Mouse (Mus musculus) cerebellum, adult 2 months (tissue): ENCODE results near the gene Ebp. TPM values are rescaled to one million over a fixed set of nuclear protein-coding genes. Genes with fewer than 3 reads are reported as not detected.

Experiments used
- DNase-seq, 2 experiments: peaks; one replicate each; pipeline ENCODE4 v3.0.0; 2021
- H3K27ac ChIP-seq: fragments of 200-500 bp; 2 replicates; pipeline ENCODE4 v1.5.1; 2012; ENCODE audit warnings: low read length, control low read depth, inconsistent platforms; ENCODE audit not compliant: insufficient read depth
- H3K27me3 ChIP-seq: fragments of 200-500 bp; 2 replicates; pipeline ENCODE4 v1.6.1; 2012; ENCODE audit warnings: inconsistent platforms, mild to moderate bottlenecking, low read length, moderate library complexity; ENCODE audit not compliant: control insufficient read depth, insufficient read depth
- H3K4me1 ChIP-seq: fragments of 200-500 bp; 2 replicates; pipeline ENCODE4 v1.6.1; 2011; ENCODE audit warnings: low read length; ENCODE audit not compliant: control insufficient read depth, insufficient read depth
- H3K4me3 ChIP-seq: fragments of 200-500 bp; replicated peaks from 2 replicates; pipeline ENCODE3; 2011; ENCODE audit warnings: mild to moderate bottlenecking, low read depth, low read length, control low read depth; ENCODE audit not compliant: insufficient read depth
- CTCF ChIP-seq: fragments of 200-500 bp; IDR thresholded peaks from 2 replicates; pipeline ENCODE4 v1.5.1; 2011; ENCODE audit warnings: low read depth, mild to moderate bottlenecking, control low read depth, low read length, moderate library complexity, borderline replicate concordance; ENCODE audit not compliant: insufficient read depth
- POLR2A ChIP-seq: fragments of 200-500 bp; IDR thresholded peaks from 2 replicates; pipeline ENCODE4 v1.6.1; 2011; ENCODE audit warnings: low read length, control low read depth, borderline replicate concordance; ENCODE audit not compliant: insufficient read depth
- WGBS: fragments of 180-500 bp; shearing (Covaris S2); methylation state at CpG from one replicate; pipeline ENCODE4 v1.1.7; 2018; 5-methylcytosine and 5-hydroxymethylcytosine counted together
- polyA plus RNA-seq: library from polyadenylated mRNA; depleted of rRNA; stranded (reverse); fragments of >200 nt; gene quantifications from 2 replicates; pipeline ENCODE4 v1.2.3, GENCODE M21; 2012

Ebp gene
- polyA plus RNA-seq, 1 experiment, result 59.9 TPM

GRCm38 (mm10) chrX:8206015-8206693 lies 12.8 kb upstream of the Ebp start, which contains the start of gene Porcn:
Gene Porcn, minus strand, starts transcription at chrX:8206525.
- Histone ChIP-seq H3K27me3 (no peaks in the 10 kb centered on the region), H3K4me1 (peaks cover 30% of the 10 kb centered on the region), H3K27ac (peak within 1 kb of the TSS; percentile 97), H3K4me3 (peak within 1 kb of the TSS; percentile 70)
- peak; percentile 69; the same call in 1 of the 2 replicates for TF ChIP-seq POLR2A
- TF ChIP-seq CTCF, result no peak
- WGBS, result 9% methylated on average over 38 of the region's 46 CpGs
- peak; percentile 91 to 95 for DNase-seq

- 9% methylated on average over 7 of the region's 7 CpGs for WGBS
These were observed 12.2 kb upstream of the Ebp start for GRCm38 (mm10) chrX:8205551-8205950.

GRCm38 (mm10) chrX:8205088-8205487 lies 11.8 kb upstream of the Ebp start:
- H3K27ac ChIP-seq, result peak overlapping the region; percentile 97
- no peak for TF ChIP-seq CTCF
- TF ChIP-seq POLR2A, result no peak
- WGBS, result 14% methylated on average over 4 of the region's 4 CpGs
- H3K4me1 ChIP-seq, result peaks cover 34% of the 10 kb centered on the region
- H3K27me3 ChIP-seq, result no peaks in the 10 kb centered on the region
- H3K4me3 ChIP-seq, result peak overlapping the region; percentile 59
- DNase-seq, result no peak

More at GRCm38 (mm10) chrX:8205551-8205950, 12.2 kb upstream of the Ebp start:
- Histone ChIP-seq H3K4me3 (peak overlapping the region; percentile 70), H3K27ac (peak overlapping the region; percentile 97), H3K27me3 (no peaks in the 10 kb centered on the region), H3K4me1 (peaks cover 31% of the 10 kb centered on the region)
- peak; percentile 90 to 97 for DNase-seq
- TF ChIP-seq CTCF, result no peak
- no peak for TF ChIP-seq POLR2A

GRCm38 (mm10) chrX:8204076-8204475 lies 10.8 kb upstream of the Ebp start:
- WGBS, result 30% methylated on average over 10 of the region's 10 CpGs
- DNase-seq, result peak in 1 of 2 experiments; percentile 32
- Histone ChIP-seq H3K4me3 (peak overlapping the region; percentile 43), H3K4me1 (peaks cover 39% of the 10 kb centered on the region), H3K27me3 (no peaks in the 10 kb centered on the region), H3K27ac (peak overlapping the region; percentile 97)
- TF ChIP-seq POLR2A (no peak), CTCF (no peak)

GRCm38 (mm10) chrX:8203105-8203504 lies 9.8 kb upstream of the Ebp start:
- Histone ChIP-seq H3K4me1 (peaks cover 41% of the 10 kb centered on the region), H3K4me3 (peak overlapping the region; percentile 42), H3K27ac (peak overlapping the region; percentile 97), H3K27me3 (no peaks in the 10 kb centered on the region)
- TF ChIP-seq CTCF, result no peak
- TF ChIP-seq POLR2A, result no peak
- 36% methylated on average over 14 of the region's 14 CpGs for WGBS
- peak in 1 of 2 experiments; percentile 44 for DNase-seq

GRCm38 (mm10) chrX:8192640-8193418 lies 483 bp downstream of the Ebp start:
- Histone ChIP-seq H3K4me1 (peaks cover 3% of the 10 kb centered on the region; the same call in 1 of the 2 replicates), H3K4me3 (peak overlapping the region; percentile 97), H3K27ac (peak overlapping the region; percentile 95), H3K27me3 (no peaks in the 10 kb centered on the region)
- WGBS, result 6% methylated on average over 38 of the region's 38 CpGs
- peak; percentile 85 to 91 for DNase-seq
- TF ChIP-seq POLR2A, result peak; percentile 63; the same call in 1 of the 2 replicates
- no peak for TF ChIP-seq CTCF

- no peak for DNase-seq
- Histone ChIP-seq H3K4me1 (0 out of 2 replicates have a peak, but pooled peaks cover 2% of the 10 kb centered on the region), H3K27me3 (no peaks in the 10 kb centered on the region), H3K4me3 (peak overlapping the region; percentile 97), H3K27ac (peak overlapping the region; percentile 95)
- TF ChIP-seq POLR2A (no peak), CTCF (no peak)
- WGBS, result 6% methylated on average over 13 of the region's 13 CpGs
These were observed 1.1 kb downstream of the Ebp start for GRCm38 (mm10) chrX:8192126-8192639.

- Histone ChIP-seq H3K27ac (no peak overlapping the region), H3K27me3 (no peaks in the 10 kb centered on the region), H3K4me1 (no peaks in the 10 kb centered on the region), H3K4me3 (no peak overlapping the region)
- no peak for TF ChIP-seq POLR2A
- no peak for TF ChIP-seq CTCF
- 22% methylated on average over 7 of the region's 7 CpGs for WGBS
- no peak for DNase-seq
These were observed 10.3 kb downstream of the Ebp start for GRCm38 (mm10) chrX:8182871-8183540.
